Mouse (Mus musculus) cerebral cortex, adult 2 months (tissue): ENCODE data around the gene Nup93.

Experiments
- whole genome bisulfite sequencing: fragments of 180-500 bp; shearing (Covaris S2); methylation state at CpG from one replicate; pipeline ENCODE4 v1.1.7; 2018; 5-methylcytosine and 5-hydroxymethylcytosine counted together

Nup93 gene

GRCm38 (mm10) chr8:94186542-94186941, 27.8 kb upstream of the Nup93 start:
- 45% methylated on average over 17 of the region's 17 CpGs for WGBS

GRCm38 (mm10) chr8:94187290-94188002, 26.9 kb upstream of the Nup93 start:
- 67% methylated on average over 21 of the region's 21 CpGs for WGBS

GRCm38 (mm10) chr8:94189275-94190031, 24.9 kb upstream of the Nup93 start:
- WGBS: 52% methylated on average over 13 of the region's 13 CpGs

- 54% methylated on average over 21 of the region's 21 CpGs for WGBS
Measured at GRCm38 (mm10) chr8:94191101-94191691, 23.2 kb upstream of the Nup93 start.

- WGBS: 73% methylated on average over 1 of the region's 1 CpGs
Measured at GRCm38 (mm10) chr8:94192926-94193325, 21.4 kb upstream of the Nup93 start.

- WGBS: 44% methylated on average over 7 of the region's 7 CpGs
Measured at GRCm38 (mm10) chr8:94194591-94195223, 19.7 kb upstream of the Nup93 start.

GRCm38 (mm10) chr8:94199202-94199869, 15.0 kb upstream of the Nup93 start:
- 33% methylated on average over 10 of the region's 10 CpGs for WGBS

- WGBS: 71% methylated on average over 3 of the region's 3 CpGs
Measured at GRCm38 (mm10) chr8:94204043-94204442, 10.3 kb upstream of the Nup93 start.

- WGBS: 26% methylated on average over 5 of the region's 5 CpGs
Measured at GRCm38 (mm10) chr8:94205736-94206135, 8.6 kb upstream of the Nup93 start.

- 51% methylated on average over 8 of the region's 8 CpGs for WGBS
Measured at GRCm38 (mm10) chr8:94206256-94206655, 8.1 kb upstream of the Nup93 start.

- 70% methylated on average over 2 of the region's 2 CpGs for WGBS
Measured at GRCm38 (mm10) chr8:94207491-94207890, 6.9 kb upstream of the Nup93 start.

GRCm38 (mm10) chr8:94209639-94210038, 4.7 kb upstream of the Nup93 start:
- 33% methylated on average over 6 of the region's 6 CpGs for WGBS

- WGBS: 36% methylated on average over 3 of the region's 3 CpGs
Measured at GRCm38 (mm10) chr8:94210225-94210624, 4.1 kb upstream of the Nup93 start.

- 25% methylated on average over 6 of the region's 6 CpGs for WGBS
Measured at GRCm38 (mm10) chr8:94213819-94214218, 545 bp upstream of the Nup93 start.

GRCm38 (mm10) chr8:94227381-94227939, 13.1 kb downstream of the Nup93 start:
- WGBS: 58% methylated on average over 7 of the region's 7 CpGs

- 92% methylated on average over 4 of the region's 4 CpGs for WGBS
Measured at GRCm38 (mm10) chr8:94240240-94240751, 25.9 kb downstream of the Nup93 start.

- WGBS: 45% methylated on average over 2 of the region's 2 CpGs
Measured at GRCm38 (mm10) chr8:94249836-94250435, 35.6 kb downstream of the Nup93 start.

- 62% methylated on average over 6 of the region's 6 CpGs for WGBS
Measured at GRCm38 (mm10) chr8:94258881-94259280, 44.5 kb downstream of the Nup93 start.

GRCm38 (mm10) chr8:94262626-94263297, 48.4 kb downstream of the Nup93 start:
- WGBS: 46% methylated on average over 3 of the region's 3 CpGs
